12 mouse cellular contexts compared by ENCODE assay signal in genomic region chr9:14674506-14674905, GRCm38 (mm10).
"Had no signal": no experiment of that assay in that cellular context is flagged by ENCODE, and none has a peak within 500 bp of the region (broad histone marks: within the 10 kb centered on the region; RNA-seq: fewer than 3 reads in every experiment).

No protein-coding gene starts in this region.

- H3K4me2 ChIP-seq: liver, embryonic 13.5 days; midbrain, embryonic 11.5 days had no signal

- H3K27ac ChIP-seq: liver, embryonic 13.5 days had no signal

- H3K36me3 ChIP-seq: liver, embryonic 13.5 days had no signal

- DNase-seq: kidney, adult 18-20 months; kidney, adult 9 months; kidney, postnatal 4 days; liver, embryonic 13.5 days; lung, adult 2 months; lung, postnatal 14 days; lung, postnatal 4 days; midbrain, embryonic 14.5 days; thymus, adult 2 months; thymus, postnatal 14 days; thymus, postnatal 4 days had no signal

- H3K4me1 ChIP-seq: liver, embryonic 13.5 days had no signal

- H3K27me3 ChIP-seq: liver, embryonic 13.5 days had no signal

- H3K4me3 ChIP-seq: liver, embryonic 13.5 days had no signal

- H3K9ac ChIP-seq: liver, embryonic 13.5 days had no signal
